Mouse (Mus musculus): ENCODE results near the gene Traf2.

GRCm38 (mm10) chr2:25585601-25586000 lies 38.9 kb upstream of the Traf2 start:
- no peak for TF ChIP-seq CTCF (conservative IDR thresholded peaks at IDR 0.05; ENCODE audit: insufficient read depth, insufficient read length, low read depth, low read length)
- TF ChIP-seq POLR2A (IDR thresholded peaks at IDR 0.05; ENCODE audit: low read depth, low read length): no peak

Measured in kidney, adult 2 months (tissue).